Mouse (Mus musculus) kidney, postnatal 14 days (tissue): ENCODE measurements around the gene St6galnac1.
"Not testable (repeated sequence)": the region's sequence is repeated elsewhere in the genome, so short reads cannot be mapped to it uniquely, and the experiment has no call there.

Experiments used
- DNase-seq: peaks from one replicate; pipeline ENCODE4 v3.0.0; 2022; ENCODE audit warnings: mixed read lengths

The St6galnac1 gene

GRCm38 (mm10) chr11:116775407-116775806, at the start of gene St6galnac1:
St6galnac1 (minus strand) TSS chr11:116775507.
- no peak for DNase-seq

GRCm38 (mm10) chr11:116823885-116824284, 48.6 kb upstream of the St6galnac1 start:
- DNase-seq = not testable (repeated sequence)

GRCm38 (mm10) chr11:116823255-116823654, 47.9 kb upstream of the St6galnac1 start:
- no peak for DNase-seq

- no peak for DNase-seq
Observed at GRCm38 (mm10) chr11:116822626-116823025, 47.3 kb upstream of the St6galnac1 start.

GRCm38 (mm10) chr11:116822215-116822614, 46.9 kb upstream of the St6galnac1 start:
- DNase-seq = no peak

GRCm38 (mm10) chr11:116821057-116821940, 46.0 kb upstream of the St6galnac1 start:
- no peak for DNase-seq

- DNase-seq = no peak
Observed at GRCm38 (mm10) chr11:116819932-116820593, 44.8 kb upstream of the St6galnac1 start.

GRCm38 (mm10) chr11:116818722-116819121, 43.4 kb upstream of the St6galnac1 start:
- DNase-seq = peak; percentile 32

GRCm38 (mm10) chr11:116817567-116817966, 42.3 kb upstream of the St6galnac1 start:
- DNase-seq = no peak

- peak; percentile 34 for DNase-seq
Observed at GRCm38 (mm10) chr11:116816769-116817168, 41.5 kb upstream of the St6galnac1 start.

- DNase-seq = no peak
Observed at GRCm38 (mm10) chr11:116814884-116815415, 39.6 kb upstream of the St6galnac1 start.

GRCm38 (mm10) chr11:116814076-116814883, 39.0 kb upstream of the St6galnac1 start:
- peak; percentile 85 for DNase-seq

- no peak for DNase-seq
Observed at GRCm38 (mm10) chr11:116813610-116814009, 38.3 kb upstream of the St6galnac1 start.

- DNase-seq = peak; percentile 66
Observed at GRCm38 (mm10) chr11:116812793-116813529, 37.7 kb upstream of the St6galnac1 start.

GRCm38 (mm10) chr11:116810983-116811901, 35.9 kb upstream of the St6galnac1 start:
- peak; percentile 71 for DNase-seq

- no peak for DNase-seq
Observed at GRCm38 (mm10) chr11:116810528-116810927, 35.2 kb upstream of the St6galnac1 start.

GRCm38 (mm10) chr11:116809520-116809919, 34.2 kb upstream of the St6galnac1 start:
- DNase-seq = no peak

- no peak for DNase-seq
Observed at GRCm38 (mm10) chr11:116808811-116809395, 33.6 kb upstream of the St6galnac1 start.

GRCm38 (mm10) chr11:116807938-116808606, 32.8 kb upstream of the St6galnac1 start:
- peak; percentile 90 for DNase-seq

GRCm38 (mm10) chr11:116807526-116807925, 32.2 kb upstream of the St6galnac1 start:
- DNase-seq = no peak
